Mouse (Mus musculus) forebrain, embryonic 14.5 days (tissue): ENCODE measurements around the gene Sgcb. TPM values are rescaled to one million over a fixed set of nuclear protein-coding genes. Genes with fewer than 3 reads are reported as not detected.

Source experiments
- polyA plus RNA-seq: library from polyadenylated mRNA; unstranded; fragments of >200 nt; fragmentation: Nextera tagmentation; extraction: Ambion mirVana; gene quantifications from 2 replicates; pipeline ENCODE4 v1.2.1, GENCODE M21; 2014

Gene Sgcb
- polyA plus RNA-seq, 1 experiment from 2014 or later, result 20.9 TPM

Other genes with a start within 250 kb of the Sgcb start
- gene Cwh43, start 241.7 kb downstream of the Sgcb start, polyA plus RNA-seq, result 0.26 TPM in 1 of 2 replicates, not detected in the other
- gene Dcun1d4, start 166.8 kb downstream of the Sgcb start, polyA plus RNA-seq, result 52.8 and 55.4 TPM in 2 replicates
- not detected in 2 replicates for gene Lrrc66, start 15.3 kb downstream of the Sgcb start, polyA plus RNA-seq
- gene Spata18, start 3.6 kb upstream of the Sgcb start, polyA plus RNA-seq, result 0.36 and 0.83 TPM in 2 replicates